Mouse (Mus musculus) MN1 (cell line): ENCODE data around the gene Olfr957.

Experiments
- DNase-seq: peaks from one replicate; pipeline ENCODE4 v3.0.0-alpha.2; 2016; ENCODE audit warnings: low spot score

Olfr957 gene

DNA sequence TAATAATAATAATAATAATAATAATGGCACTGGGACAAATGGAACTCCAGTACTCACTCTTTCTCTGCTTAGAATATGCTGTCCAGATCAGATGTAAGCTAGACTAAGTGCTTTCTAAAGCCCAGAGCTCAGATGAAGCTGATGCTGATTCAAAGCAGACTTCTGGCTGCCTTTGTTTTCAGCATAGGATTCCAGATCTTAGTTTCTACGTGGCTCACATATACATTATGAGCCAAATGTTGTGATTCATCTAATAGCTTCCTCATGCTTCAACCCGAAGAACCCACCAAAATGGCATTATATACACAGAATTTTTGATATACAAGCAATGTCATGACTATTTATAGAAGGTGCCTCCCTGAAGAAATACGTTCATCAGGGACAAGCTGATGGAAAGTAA lies at the start of gene Olfr957:
Olfr957 (minus strand) TSS at position 279 of the 400 bp plus-strand sequence.
- DNase-seq, result no peak

GRCm38 (mm10) chr9:39558349-39558647 lies 42.7 kb upstream of the Olfr957 start:
- DNase-seq, result no peak

DNA sequence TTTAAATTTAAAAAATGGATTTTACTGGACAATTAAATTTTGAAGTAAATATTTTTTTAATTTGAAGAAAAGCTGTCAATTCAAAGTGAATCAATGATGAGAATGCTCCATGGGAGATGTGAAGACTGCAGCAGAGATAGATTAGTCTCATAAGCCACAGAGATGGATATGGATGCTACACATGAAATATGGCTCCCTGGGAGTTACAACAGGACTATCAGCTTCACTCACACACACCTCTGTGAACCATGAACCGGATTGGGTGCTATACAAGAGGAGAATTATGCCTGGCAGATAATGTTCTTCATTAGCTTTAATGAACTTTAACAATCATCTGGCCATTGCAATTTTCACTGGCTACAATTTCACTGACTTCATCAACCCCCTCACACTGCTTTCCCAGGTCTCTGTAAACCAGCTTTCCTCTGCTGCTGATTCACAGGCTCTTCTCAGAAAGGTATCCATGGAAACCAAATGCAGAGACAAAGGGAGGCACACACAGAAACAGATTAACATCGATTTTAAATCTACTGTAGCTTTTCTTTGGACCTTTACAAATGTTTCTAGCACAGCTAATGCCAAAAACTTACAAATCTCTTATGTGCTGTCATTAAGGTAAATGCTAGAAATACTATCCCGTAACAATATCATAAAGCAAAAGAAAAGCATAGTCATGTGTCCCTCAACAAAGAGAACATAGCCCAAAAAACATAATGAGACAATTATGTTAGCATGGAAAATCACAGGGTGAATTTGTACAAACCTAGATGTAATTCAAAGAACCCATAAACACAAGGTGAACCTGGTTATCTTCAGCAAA lies 42.1 kb upstream of the Olfr957 start:
- DNase-seq, result peak; percentile 82

DNA sequence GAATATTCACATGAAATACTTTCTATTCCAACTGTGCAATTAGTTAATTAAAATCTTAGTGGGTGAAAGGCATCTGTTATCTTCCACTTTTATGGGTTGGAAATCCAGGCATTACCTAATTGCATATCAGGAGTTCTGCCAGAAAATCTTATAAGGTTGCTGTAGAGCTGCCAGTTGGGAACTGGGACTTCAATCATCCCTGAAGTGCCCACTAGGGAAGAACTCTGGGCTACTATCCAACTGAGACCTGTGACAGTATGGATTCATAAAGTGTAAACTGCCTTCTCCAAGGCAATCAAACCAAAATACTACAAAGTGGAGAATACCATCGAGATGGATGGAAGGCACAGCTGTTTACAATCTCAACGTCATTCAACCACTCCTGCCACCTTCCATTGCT lies 38.3 kb upstream of the Olfr957 start, which contains the start of gene Olfr958:
Olfr958 (minus strand) TSS at position 109 of the 400 bp plus-strand sequence.
- DNase-seq, result peak; percentile 57

DNA sequence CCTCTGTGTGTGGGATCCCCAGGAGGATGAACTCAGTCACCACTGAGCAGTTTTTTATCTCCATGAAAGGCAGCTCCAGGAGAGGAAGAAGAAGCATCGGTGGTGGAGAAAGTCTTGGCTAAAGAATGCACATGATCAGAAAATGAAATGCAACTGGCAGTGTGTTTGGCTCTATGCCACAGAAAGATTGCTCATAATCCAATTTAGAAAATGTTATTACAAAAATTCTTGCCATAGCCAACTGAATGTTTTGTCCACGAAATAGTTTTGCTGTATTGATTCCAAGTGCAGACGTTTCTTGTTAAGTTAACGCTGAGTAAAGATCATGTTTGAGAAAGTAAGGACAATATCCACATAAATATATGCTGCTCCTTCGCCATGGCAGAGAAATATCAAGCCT lies 35.2 kb upstream of the Olfr957 start:
- no peak for DNase-seq

- DNase-seq, result no peak
Measured at GRCm38 (mm10) chr9:39523616-39524285, 8.1 kb upstream of the Olfr957 start.

DNA sequence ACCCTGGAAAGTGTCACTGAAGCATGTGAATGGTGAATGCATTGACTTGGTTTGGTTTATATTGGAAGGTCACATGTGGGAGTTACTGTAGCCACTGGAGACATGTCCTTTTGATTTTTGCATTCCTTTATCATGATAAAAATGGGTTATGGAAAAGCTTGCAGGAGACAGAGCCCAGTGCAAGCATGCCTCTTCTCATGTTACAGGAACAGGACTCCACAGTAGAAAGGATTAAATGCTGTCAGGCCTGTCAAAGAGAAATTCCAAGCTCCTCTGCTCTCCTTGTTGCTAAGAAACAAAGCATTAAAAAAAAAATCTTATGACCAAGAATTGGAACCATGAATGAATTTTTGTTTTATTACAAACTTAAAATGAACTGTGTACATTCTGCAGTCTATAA lies 3.0 kb upstream of the Olfr957 start:
- no peak for DNase-seq

- DNase-seq, result no peak
Measured at GRCm38 (mm10) chr9:39509412-39509811, 6.2 kb downstream of the Olfr957 start.

DNA sequence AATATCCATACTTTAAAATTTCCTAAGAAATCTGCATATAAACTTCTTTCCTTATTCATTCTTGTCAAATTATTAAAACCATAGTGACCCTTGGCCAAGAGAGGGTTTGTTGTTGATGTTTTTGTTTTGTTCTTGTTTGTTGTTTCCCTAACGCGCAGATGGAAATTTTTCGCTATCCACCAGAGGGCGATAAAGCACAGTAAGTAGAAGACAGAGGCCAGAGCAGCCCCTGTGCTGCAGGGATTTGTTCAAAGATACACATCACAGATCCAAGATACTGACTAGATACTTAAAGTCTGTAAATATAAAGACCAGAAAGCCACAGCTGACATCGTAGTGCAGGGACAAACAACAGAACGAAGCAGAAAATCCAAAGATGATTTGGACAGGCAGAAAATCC lies 6.6 kb downstream of the Olfr957 start:
- peak; percentile 68 for DNase-seq

GRCm38 (mm10) chr9:39493895-39494294 lies 21.7 kb downstream of the Olfr957 start, which contains the start of gene Olfr44:
Olfr44 (minus strand) TSS chr9:39493995.
- no peak for DNase-seq

- DNase-seq, result no peak
Measured at GRCm38 (mm10) chr9:39471844-39472243, 43.8 kb downstream of the Olfr957 start, which contains the start of gene Olfr955. Olfr955 (minus strand) TSS chr9:39471944.
